Mouse (Mus musculus) forebrain, embryonic 10.5 days (tissue): ENCODE measurements around the gene Arsg. TPM values are rescaled to one million over a fixed set of nuclear protein-coding genes. Genes with fewer than 3 reads are reported as not detected.
"Not testable (repeated sequence)": the region's sequence is repeated elsewhere in the genome, so short reads cannot be mapped to it uniquely, and the experiment has no call there.

ENCODE experiments used
- DNase-seq: peaks from one replicate; pipeline ENCODE4 v3.0.0-alpha.2; 2017; ENCODE audit warnings: low spot score; ENCODE audit errors: extremely low spot score
- H3K27ac ChIP-seq: fragments of 300-500 bp; sonication (generic); 2 replicates; pipeline ENCODE4 v1.5.1; 2016; ENCODE audit warnings: mild to moderate bottlenecking
- H3K27me3 ChIP-seq: fragments of 300-500 bp; sonication (generic); 2 replicates; pipeline ENCODE4 v1.6.1; 2016; ENCODE audit warnings: mild to moderate bottlenecking; ENCODE audit not compliant: poor library complexity, severe bottlenecking
- H3K36me3 ChIP-seq: fragments of 300-500 bp; sonication (generic); replicated peaks from 2 replicates; pipeline ENCODE4 v1.6.1; 2016; ENCODE audit warnings: mild to moderate bottlenecking, moderate library complexity
- H3K4me1 ChIP-seq: fragments of 300-500 bp; sonication (generic); 2 replicates; pipeline ENCODE4 v1.6.1; 2016
- H3K4me3 ChIP-seq: fragments of 300-500 bp; sonication (generic); 2 replicates; pipeline ENCODE4 v1.5.1; 2016; ENCODE audit warnings: mild to moderate bottlenecking, moderate library complexity
- H3K9me3 ChIP-seq: fragments of 300-500 bp; sonication (generic); 2 replicates; pipeline ENCODE4 v1.6.1; 2016; ENCODE audit warnings: mild to moderate bottlenecking, moderate library complexity
- WGBS: fragments of 180-500 bp; shearing (Covaris S2); methylation state at CpG from one replicate; pipeline ENCODE4 v1.1.7; 2016; 5-methylcytosine and 5-hydroxymethylcytosine counted together
- polyA plus RNA-seq: library from polyadenylated mRNA; unstranded; fragments of >200 nt; fragmentation: Nextera tagmentation; extraction: Ambion mirVana; gene quantifications from 2 replicates; pipeline ENCODE4 v1.2.1, GENCODE M21; 2016

The Arsg gene
- polyA plus RNA-seq, 1 experiment from 2014 or later: 2.8 TPM

DNA sequence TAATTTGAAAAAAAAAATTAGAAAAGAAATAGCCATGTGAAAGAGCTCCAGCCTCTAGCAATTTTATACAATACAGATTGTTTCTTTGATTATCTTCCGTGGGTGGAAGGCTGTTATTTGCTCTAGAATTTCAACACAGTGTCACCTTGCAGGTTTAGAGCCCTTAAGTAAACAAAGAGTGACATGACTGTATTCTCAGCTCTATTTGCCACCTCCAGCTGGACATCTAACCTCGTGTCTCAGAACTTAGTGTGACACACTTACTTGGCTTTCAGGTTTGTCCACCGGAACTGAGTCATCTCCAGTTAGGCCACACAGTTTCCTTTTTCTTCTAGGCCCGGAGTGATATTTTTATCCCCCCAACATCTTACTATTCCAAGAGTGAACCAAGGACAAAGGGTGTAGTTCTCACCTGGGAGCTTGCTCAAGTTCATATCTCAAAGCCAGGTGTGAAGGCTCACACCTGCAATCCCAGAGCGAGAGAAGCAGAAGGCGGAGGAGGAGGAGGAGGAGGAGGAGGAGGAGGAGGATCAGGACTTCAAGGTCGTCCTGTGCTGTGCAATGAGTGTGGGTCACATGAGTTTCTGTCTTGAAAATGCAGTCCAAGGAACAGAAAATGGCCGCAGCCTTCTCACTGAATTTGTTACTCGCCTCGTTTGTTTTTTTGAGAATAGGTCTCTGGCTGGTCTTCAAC is 15.0 kb downstream of the Arsg start:
- H3K4me1 ChIP-seq: peaks cover 18% of the 10 kb centered on the region
- no peak for DNase-seq
- no peak overlapping the region for H3K4me3 ChIP-seq
- H3K9me3 ChIP-seq: no peaks in the 10 kb centered on the region
- 81% methylated on average over 10 of the region's 10 CpGs for WGBS
- no peaks in the 10 kb centered on the region for H3K36me3 ChIP-seq
- no peaks in the 10 kb centered on the region for H3K27me3 ChIP-seq
- no peak overlapping the region for H3K27ac ChIP-seq

DNA sequence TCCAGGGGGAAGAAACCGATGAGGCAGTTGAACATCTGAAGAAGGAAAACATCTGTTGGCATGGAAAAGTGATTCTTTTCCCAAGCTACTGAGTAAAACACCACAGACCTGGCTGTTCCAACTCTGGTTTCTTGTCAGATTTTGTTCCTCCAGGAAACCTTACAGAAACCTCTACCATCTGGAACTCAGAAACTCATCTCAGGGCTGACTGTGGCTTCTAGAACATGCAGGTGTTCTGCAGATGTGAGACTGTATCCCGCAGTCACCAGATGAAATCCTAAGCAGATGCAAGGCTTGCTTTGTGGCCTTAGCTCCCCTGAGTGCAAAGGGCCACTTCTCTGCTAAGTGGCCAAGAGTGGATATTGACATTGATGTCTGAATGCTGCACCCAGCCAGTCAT is 16.6 kb downstream of the Arsg start:
- no peaks in the 10 kb centered on the region for H3K36me3 ChIP-seq
- no peak overlapping the region for H3K4me3 ChIP-seq
- H3K4me1 ChIP-seq: peaks cover 20% of the 10 kb centered on the region
- no peaks in the 10 kb centered on the region for H3K27me3 ChIP-seq
- no peak for DNase-seq
- H3K27ac ChIP-seq: no peak overlapping the region
- H3K9me3 ChIP-seq: no peaks in the 10 kb centered on the region
- 88% methylated on average over 2 of the region's 2 CpGs for WGBS

DNA sequence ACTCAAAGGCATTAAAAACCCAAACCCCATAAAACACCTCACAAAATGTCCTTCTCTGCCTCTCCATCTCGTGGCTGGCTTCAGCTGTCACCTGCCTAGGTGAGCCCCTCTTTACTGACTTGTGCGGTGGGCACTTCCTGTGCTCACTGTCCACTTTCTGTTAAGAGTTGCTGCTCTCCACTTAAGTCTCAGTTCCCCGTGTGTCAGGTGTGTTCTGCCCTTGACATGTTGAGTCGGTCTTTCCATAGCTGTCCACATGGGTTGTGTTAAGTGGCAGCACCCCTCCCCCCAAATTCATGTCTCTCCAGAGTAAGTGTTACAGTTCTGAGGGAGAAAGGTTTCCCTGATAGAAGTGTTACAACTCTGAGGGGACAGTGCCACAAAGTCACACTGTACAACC is 18.7 kb downstream of the Arsg start:
- no peaks in the 10 kb centered on the region for H3K9me3 ChIP-seq
- peaks cover 30% of the 10 kb centered on the region for H3K4me1 ChIP-seq
- H3K4me3 ChIP-seq: no peak overlapping the region
- no peak for DNase-seq
- H3K36me3 ChIP-seq: no peaks in the 10 kb centered on the region
- no peak overlapping the region for H3K27ac ChIP-seq
- H3K27me3 ChIP-seq: no peaks in the 10 kb centered on the region
- WGBS: 86% methylated on average over 4 of the region's 4 CpGs

DNA sequence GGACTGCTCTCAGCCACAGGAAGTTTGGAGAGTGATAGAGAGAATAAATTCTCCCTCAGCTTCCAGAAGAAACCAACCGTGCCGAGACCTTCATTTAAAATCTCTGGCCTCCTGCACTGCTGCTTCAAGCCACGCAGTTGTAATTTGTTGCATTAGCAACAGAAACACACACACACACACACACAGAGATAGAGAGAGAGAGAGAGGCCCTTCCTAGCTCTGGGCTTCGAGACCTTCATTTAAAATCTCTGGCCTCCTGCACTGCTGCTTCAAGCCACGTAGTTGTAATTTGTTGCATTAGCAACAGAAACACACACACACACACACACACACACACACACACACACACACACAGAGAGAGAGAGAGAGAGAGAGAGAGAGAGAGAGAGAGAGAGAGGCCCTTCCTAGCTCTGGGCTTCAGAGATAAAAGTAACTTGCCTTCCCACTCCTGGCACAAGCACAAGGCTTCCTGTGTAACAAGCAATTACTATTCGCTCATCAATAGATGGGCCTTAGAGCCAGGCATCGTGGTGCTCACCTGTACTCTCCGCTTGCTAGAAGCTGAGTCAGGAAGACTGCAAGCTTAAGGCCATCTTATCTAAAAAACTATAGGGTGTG is 19.8 kb downstream of the Arsg start:
- WGBS: 83% methylated on average over 8 of the region's 8 CpGs
- not testable (repeated sequence) for H3K27me3 ChIP-seq, H3K4me3 ChIP-seq, DNase-seq, H3K36me3 ChIP-seq, H3K27ac ChIP-seq, H3K9me3 ChIP-seq
- H3K4me1 ChIP-seq: peaks cover 34% of the 10 kb centered on the region

DNA sequence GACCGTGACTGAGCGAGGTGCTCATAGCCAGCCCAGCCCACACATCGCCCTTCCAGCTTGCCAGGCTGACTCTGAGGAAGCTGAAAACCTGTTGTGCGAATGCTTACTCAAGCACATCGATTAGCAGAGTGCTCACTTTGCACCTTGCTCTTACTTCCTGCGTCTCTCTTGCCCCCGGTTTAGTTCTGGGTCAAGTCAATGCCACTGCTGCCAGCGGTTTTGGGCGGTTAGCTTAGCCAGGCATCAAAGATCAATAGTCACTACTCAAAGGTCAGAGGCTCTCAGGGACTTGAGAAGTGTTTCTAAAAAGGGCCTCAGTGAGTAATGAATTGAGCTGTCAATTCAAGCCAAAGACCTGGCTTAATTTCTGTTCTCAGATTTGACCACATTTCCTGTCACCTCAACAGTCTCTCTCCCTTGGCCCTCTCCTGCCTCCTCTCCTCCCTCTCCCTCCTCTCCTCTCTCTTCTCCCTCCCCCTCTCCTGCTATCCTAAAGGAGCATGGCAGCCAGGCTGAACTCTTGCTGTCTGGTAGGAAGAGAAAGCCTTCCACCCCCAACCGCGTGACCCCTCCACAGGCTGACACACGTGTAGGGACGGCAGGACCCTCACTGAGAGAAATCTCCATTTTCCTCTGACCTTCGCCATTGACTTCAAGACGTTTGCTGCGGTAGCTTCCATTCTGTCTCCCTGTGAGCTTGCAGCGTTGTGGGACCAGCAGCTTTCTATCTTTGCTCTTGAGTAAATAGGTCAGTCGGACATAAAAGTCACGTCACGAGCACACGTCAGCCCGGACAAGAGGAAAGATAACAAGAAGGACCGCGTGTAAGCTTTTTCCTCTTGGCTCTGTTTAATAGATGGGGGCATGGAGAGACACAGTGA is 22.0 kb downstream of the Arsg start:
- Histone ChIP-seq H3K36me3 (no peaks in the 10 kb centered on the region), H3K4me1 (peaks cover 37% of the 10 kb centered on the region), H3K27me3 (no peaks in the 10 kb centered on the region), H3K9me3 (no peaks in the 10 kb centered on the region), H3K4me3 (no peak overlapping the region), H3K27ac (no peak overlapping the region)
- no peak for DNase-seq
- 81% methylated on average over 24 of the region's 24 CpGs for WGBS

DNA sequence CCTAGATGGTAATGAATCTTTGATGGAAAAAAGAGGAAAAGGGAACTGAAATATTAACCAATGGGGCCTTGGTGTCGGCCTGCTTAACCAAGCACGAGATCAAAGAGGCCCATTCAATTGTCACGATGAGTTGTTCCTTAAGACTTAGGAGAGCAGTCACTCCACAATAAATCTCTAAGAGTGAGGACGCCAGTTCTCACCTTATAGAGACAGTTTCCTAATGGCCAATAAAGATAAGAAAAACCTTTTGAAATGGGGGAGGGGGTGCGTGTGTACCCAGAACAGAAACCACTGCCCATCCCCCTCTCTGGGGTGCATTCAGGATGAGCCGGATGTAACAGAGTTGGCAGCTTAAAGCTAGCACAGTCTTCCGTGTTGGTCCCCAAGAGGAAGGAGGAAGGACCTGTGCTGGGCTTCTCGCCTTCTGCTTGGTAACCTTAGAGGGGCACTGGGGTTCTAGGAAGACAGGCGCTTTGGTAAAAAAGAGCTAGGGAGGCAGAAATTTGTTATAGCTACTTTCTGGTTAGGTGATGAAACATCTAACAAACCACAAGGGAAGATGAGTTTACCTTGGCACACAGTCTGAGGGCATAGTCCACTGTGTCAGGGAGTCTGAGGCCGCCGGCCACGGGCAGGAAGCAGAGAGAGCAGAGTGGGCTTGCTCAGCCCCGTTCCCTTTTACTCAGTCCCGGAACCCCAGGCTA is 22.7 kb downstream of the Arsg start:
- H3K27ac ChIP-seq: no peak overlapping the region
- WGBS: 73% methylated on average over 14 of the region's 14 CpGs
- no peaks in the 10 kb centered on the region for H3K36me3 ChIP-seq
- peaks cover 37% of the 10 kb centered on the region for H3K4me1 ChIP-seq
- no peaks in the 10 kb centered on the region for H3K27me3 ChIP-seq
- no peak for DNase-seq
- no peaks in the 10 kb centered on the region for H3K9me3 ChIP-seq
- H3K4me3 ChIP-seq: no peak overlapping the region

DNA sequence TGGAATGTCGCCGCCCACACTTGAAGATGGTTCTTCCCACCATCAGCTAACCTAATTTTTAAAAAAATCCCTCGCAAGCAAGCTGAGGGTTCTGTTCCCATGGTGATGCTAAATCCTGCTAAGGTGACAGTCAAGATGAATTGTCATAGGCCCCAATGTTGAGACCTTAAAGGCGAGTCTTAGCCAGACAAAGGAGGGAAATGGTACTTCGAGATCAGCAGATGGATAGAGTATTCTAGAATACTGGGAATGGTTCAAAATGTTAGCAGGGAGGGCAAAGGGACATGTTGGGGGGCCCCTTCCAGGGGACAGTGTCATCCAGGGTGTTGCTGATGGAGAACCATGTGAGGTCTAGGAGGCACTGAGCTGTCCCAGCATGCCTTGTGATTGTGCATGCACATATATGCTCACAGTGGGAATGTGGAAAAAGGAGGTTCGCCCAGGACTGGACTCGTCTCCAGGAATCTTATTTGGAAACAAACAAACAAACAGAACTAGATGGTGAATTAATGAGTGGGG is 23.4 kb downstream of the Arsg start:
- DNase-seq: no peak
- Histone ChIP-seq H3K27me3 (no peaks in the 10 kb centered on the region), H3K9me3 (no peaks in the 10 kb centered on the region), H3K27ac (no peak overlapping the region), H3K36me3 (no peaks in the 10 kb centered on the region), H3K4me1 (peaks cover 37% of the 10 kb centered on the region), H3K4me3 (no peak overlapping the region)
- WGBS: 88% methylated on average over 7 of the region's 7 CpGs

DNA sequence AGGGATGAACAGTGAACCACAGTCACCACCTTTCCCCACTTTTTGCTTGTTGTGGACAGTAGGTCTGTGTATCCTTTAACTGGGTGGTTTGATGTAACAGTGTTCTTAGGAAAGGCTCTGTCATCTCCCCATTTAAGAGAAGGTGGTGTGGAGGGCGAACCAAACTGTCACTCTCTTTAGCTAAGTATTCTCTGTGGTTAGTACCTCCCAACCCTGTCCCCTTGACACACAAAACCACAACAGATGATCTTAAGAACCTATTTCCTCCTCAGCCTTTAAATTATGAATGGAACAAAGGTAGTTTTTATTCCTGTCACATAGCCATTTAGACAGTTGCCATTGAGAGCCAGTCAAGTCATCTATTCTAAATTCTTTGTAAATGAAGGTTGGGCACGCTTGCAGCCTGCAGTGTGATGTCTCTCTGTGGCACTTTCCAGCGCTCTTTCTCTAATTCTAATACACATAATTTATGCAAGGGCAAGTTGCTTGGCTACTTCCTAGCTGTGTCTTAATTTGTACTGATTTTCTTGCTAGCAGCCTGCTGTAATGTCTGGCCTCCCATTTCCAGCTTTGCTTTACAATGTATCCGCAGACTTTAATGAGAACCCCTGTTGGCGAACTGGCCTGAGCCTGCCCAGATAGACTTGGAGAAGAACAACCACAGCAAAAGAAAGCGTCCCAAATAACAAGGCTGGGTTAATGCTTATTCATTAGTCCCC is 24.0 kb downstream of the Arsg start:
- no peak overlapping the region for H3K4me3 ChIP-seq
- H3K27ac ChIP-seq: 0 out of 2 replicates have a peak overlapping the region, but pooled peaks have one; percentile 6
- no peak for DNase-seq
- no peaks in the 10 kb centered on the region for H3K9me3 ChIP-seq
- H3K27me3 ChIP-seq: no peaks in the 10 kb centered on the region
- no peaks in the 10 kb centered on the region for H3K36me3 ChIP-seq
- H3K4me1 ChIP-seq: peaks cover 37% of the 10 kb centered on the region
- WGBS: 73% methylated on average over 6 of the region's 6 CpGs

DNA sequence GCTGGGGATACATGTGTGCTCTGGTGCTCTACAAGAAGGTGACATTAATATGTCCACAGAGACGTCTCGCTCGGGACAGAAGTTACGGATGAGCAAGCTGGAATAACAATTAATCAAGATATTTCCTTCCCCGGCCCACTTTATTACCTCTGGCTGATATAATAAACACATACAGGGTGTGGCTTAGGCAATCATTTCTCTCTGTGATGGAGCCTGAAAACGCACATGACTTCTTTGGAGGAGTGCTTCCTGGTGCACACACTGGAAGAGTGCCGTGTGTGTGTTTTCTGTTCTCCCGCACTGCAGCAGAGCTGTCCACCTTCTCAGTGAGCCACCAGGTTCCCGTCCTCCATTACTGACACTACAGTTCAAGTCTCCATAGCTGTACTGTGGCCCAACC is 24.8 kb downstream of the Arsg start:
- Histone ChIP-seq H3K4me1 (peaks cover 37% of the 10 kb centered on the region), H3K27ac (peak overlapping the region; percentile 53; the same call in 1 of the 2 replicates), H3K9me3 (no peaks in the 10 kb centered on the region), H3K36me3 (no peaks in the 10 kb centered on the region), H3K27me3 (no peaks in the 10 kb centered on the region), H3K4me3 (no peak overlapping the region)
- WGBS: 91% methylated on average over 9 of the region's 9 CpGs
- no peak for DNase-seq

DNA sequence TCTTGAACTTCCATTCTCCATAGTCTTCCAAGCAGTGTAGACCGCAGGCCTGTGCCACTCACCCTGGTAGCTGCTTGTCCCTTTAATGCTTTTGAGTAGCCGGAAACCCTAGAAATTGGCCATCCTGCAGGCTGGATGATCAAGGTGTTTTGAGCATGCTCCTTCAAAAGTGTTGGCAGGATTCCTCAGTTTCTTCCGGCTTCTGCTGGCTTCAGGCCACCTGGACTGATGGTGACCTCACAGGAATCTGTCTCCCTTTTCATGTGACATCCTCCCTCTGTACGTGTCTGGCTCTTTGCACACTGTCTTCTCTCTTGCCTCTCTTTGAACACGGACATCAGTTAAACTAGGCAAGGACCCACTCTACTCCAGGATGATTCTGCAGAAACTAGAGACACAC is 27.0 kb downstream of the Arsg start:
- H3K9me3 ChIP-seq: no peaks in the 10 kb centered on the region
- 92% methylated on average over 5 of the region's 5 CpGs for WGBS

DNA sequence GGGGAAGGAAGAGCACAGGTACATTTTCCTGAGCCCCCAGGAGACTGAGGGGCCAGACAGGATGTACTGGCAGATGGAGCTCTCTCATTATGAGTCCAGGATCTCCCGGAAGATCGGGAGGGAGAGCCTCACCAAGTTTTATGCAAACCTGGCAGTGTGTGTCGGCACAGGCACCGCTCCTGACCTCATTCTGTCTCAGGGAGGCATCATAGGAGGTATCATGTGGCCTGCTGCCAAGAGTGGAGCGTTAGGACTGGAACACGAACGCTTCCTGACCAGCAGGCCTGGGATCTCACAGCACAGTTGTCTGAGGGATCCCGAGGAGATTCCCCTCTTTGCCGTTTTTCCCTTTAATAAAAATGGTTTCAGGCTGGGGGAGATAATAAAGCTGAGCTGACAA is 31.8 kb downstream of the Arsg start:
- no peaks in the 10 kb centered on the region for H3K9me3 ChIP-seq
- no peak overlapping the region for H3K27ac ChIP-seq
- peaks cover 8% of the 10 kb centered on the region; the same call in 1 of the 2 replicates for H3K27me3 ChIP-seq
- H3K36me3 ChIP-seq: no peaks in the 10 kb centered on the region
- no peak for DNase-seq
- whole genome bisulfite sequencing: 92% methylated on average over 9 of the region's 9 CpGs
- peaks cover 17% of the 10 kb centered on the region for H3K4me1 ChIP-seq
- no peak overlapping the region for H3K4me3 ChIP-seq

More for the DNA sequence above, 27.0 kb downstream of the Arsg start:
- no peaks in the 10 kb centered on the region for H3K36me3 ChIP-seq
- H3K27me3 ChIP-seq: no peaks in the 10 kb centered on the region
- no peak overlapping the region for H3K4me3 ChIP-seq
- H3K4me1 ChIP-seq: peaks cover 30% of the 10 kb centered on the region
- H3K27ac ChIP-seq: no peak overlapping the region
- DNase-seq: no peak

DNA sequence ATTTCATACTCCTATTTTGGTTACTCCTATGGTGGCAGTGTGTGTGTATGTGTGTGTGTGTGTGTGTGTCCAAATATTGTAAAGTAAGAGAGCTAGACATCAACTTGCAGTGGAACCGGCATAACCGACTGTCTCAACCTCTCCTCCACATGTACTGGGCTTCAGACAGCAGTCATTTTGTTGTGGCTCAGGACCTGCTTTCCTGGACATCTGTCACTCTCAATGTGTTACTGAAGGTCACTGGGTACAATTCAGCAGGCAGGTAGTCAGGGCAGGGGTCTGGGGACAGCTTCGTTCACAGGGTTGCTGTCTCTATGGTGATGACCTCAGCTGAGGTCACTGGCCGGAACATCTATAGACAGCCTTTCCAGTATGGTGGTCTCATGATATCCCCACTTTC is 32.6 kb downstream of the Arsg start:
- H3K36me3 ChIP-seq: no peaks in the 10 kb centered on the region
- H3K4me1 ChIP-seq: peaks cover 20% of the 10 kb centered on the region
- no peaks in the 10 kb centered on the region for H3K9me3 ChIP-seq
- H3K27me3 ChIP-seq: peaks cover 8% of the 10 kb centered on the region; the same call in 1 of the 2 replicates
- 89% methylated on average over 4 of the region's 4 CpGs for WGBS
- no peak for DNase-seq
- no peak overlapping the region for H3K4me3 ChIP-seq
- H3K27ac ChIP-seq: no peak overlapping the region
